Mouse (Mus musculus): Measurements from ENCODE around the gene Qsox1. TPM values are rescaled to one million over a fixed set of nuclear protein-coding genes. Genes with fewer than 3 reads are reported as not detected.

Gene Qsox1
- polyA plus RNA-seq, 1 experiment: 70.3 TPM

DNA sequence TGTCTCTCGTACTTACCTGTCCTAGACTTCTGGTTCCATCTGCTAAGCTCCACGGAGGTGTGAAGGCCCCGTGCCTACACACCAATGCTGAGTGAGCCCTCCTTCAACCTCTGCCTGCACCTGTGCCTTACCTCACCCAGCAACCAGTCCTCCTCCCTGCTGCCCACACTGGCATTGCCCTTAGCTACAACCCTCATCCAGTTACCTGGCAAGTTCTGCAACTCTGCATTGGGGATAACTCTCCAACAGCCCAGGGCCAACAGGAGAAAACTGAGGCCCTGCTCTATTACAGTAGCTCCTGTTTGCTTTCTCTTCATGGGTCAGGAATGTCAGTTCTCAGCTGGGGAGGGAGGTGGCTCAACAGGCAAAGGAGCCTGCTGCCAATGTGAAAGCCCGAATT lies 14.7 kb downstream of the Qsox1 start:
- Histone ChIP-seq H3ac (ENCODE audit: control insufficient read depth, insufficient read length, low read depth) (no peak overlapping the region), H3K36me3 (ENCODE audit: control insufficient read depth, insufficient read depth) (no peaks in the 10 kb centered on the region), H3K4me3 (ENCODE audit: insufficient read depth, poor library complexity, severe bottlenecking) (no peak overlapping the region), H3K79me3 (ENCODE audit: low read depth) (no peaks in the 10 kb centered on the region), H3K27me3 (ENCODE audit: control insufficient read depth, insufficient read depth, insufficient read length) (no peaks in the 10 kb centered on the region), H3K79me2 (ENCODE audit: control insufficient read depth, insufficient read depth) (no peaks in the 10 kb centered on the region)
- TF ChIP-seq FOSL1 (IDR thresholded peaks at IDR 0.05; ENCODE audit: insufficient read depth, low read length, poor library complexity, severe bottlenecking) (no peak), MYOG (IDR thresholded peaks at IDR 0.05; ENCODE audit: control insufficient read depth, extremely low read depth, insufficient read length) (no peak), CTCF (IDR thresholded peaks at IDR 0.05; ENCODE audit: control insufficient read depth, insufficient read depth, insufficient read length) (no peak), CEBPB (IDR thresholded peaks at IDR 0.05; ENCODE audit: low read depth) (no peak), MAX (IDR thresholded peaks at IDR 0.05) (no peak), MYOD1 (IDR thresholded peaks at IDR 0.05; ENCODE audit: control insufficient read depth, insufficient read length, low read depth) (no peak), USF1 (IDR thresholded peaks at IDR 0.05; ENCODE audit: low read depth) (no peak)

GRCm38 (mm10) chr1:155797425-155797824 lies 15.3 kb downstream of the Qsox1 start:
- no peaks in the 10 kb centered on the region for H3K79me2 ChIP-seq (ENCODE audit: control insufficient read depth, insufficient read depth)
- H3K27me3 ChIP-seq (ENCODE audit: control insufficient read depth, insufficient read depth, insufficient read length): no peaks in the 10 kb centered on the region
- no peak overlapping the region for H3K4me3 ChIP-seq (ENCODE audit: insufficient read depth, poor library complexity, severe bottlenecking)
- no peaks in the 10 kb centered on the region for H3K79me3 ChIP-seq (ENCODE audit: low read depth)
- no peak overlapping the region for H3ac ChIP-seq (ENCODE audit: control insufficient read depth, insufficient read length, low read depth)
- TF ChIP-seq FOSL1 (IDR thresholded peaks at IDR 0.05; ENCODE audit: insufficient read depth, low read length, poor library complexity, severe bottlenecking) (no peak), USF1 (IDR thresholded peaks at IDR 0.05; ENCODE audit: low read depth) (no peak), CTCF (IDR thresholded peaks at IDR 0.05; ENCODE audit: control insufficient read depth, insufficient read depth, insufficient read length) (no peak), CEBPB (IDR thresholded peaks at IDR 0.05; ENCODE audit: low read depth) (no peak), MYOD1 (IDR thresholded peaks at IDR 0.05; ENCODE audit: control insufficient read depth, insufficient read length, low read depth) (no peak), MAX (IDR thresholded peaks at IDR 0.05) (no peak), MYOG (IDR thresholded peaks at IDR 0.05; ENCODE audit: control insufficient read depth, extremely low read depth, insufficient read length) (no peak)
- H3K36me3 ChIP-seq (ENCODE audit: control insufficient read depth, insufficient read depth): peaks cover 1% of the 10 kb centered on the region

DNA sequence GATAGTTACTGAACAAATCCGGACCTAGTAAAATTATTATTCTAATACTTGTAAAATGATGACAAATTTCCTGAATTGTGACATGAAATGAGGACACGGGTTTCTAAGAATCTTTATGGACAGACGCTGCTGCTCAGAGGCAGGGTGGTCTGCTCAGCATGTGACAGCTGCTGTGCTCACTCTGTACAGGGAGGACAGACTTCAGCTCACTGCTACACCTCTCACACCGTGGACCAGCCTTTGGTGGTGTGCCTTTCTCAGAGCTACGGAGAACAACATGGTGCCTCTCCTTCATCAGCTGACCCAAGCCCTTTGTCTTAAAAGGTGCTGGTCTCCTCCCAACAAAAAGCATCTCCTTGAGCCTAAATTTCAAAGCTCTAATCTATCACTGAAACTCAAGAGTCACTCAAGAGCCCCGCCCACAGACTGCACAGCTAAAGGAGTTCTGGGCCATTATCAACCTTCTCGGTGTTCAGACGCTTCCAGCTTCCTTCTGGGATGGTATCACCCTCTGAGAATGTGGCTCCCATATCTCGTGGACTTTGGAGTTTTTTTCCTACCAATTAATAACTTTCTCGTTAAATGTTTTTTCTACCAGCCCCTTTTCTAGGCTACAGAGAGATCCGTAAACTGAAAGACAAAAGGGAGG lies 15.8 kb downstream of the Qsox1 start:
- TF ChIP-seq MYOG (IDR thresholded peaks at IDR 0.05; ENCODE audit: control insufficient read depth, extremely low read depth, insufficient read length) (no peak), CTCF (IDR thresholded peaks at IDR 0.05; ENCODE audit: control insufficient read depth, insufficient read depth, insufficient read length) (no peak), CEBPB (IDR thresholded peaks at IDR 0.05; ENCODE audit: low read depth) (no peak), MYOD1 (IDR thresholded peaks at IDR 0.05; ENCODE audit: control insufficient read depth, insufficient read length, low read depth) (no peak), MAX (IDR thresholded peaks at IDR 0.05) (no peak), FOSL1 (IDR thresholded peaks at IDR 0.05; ENCODE audit: insufficient read depth, low read length, poor library complexity, severe bottlenecking) (no peak), USF1 (IDR thresholded peaks at IDR 0.05; ENCODE audit: low read depth) (no peak)
- no peaks in the 10 kb centered on the region for H3K27me3 ChIP-seq (ENCODE audit: control insufficient read depth, insufficient read depth, insufficient read length)
- H3ac ChIP-seq (ENCODE audit: control insufficient read depth, insufficient read length, low read depth): no peak overlapping the region
- no peaks in the 10 kb centered on the region for H3K79me2 ChIP-seq (ENCODE audit: control insufficient read depth, insufficient read depth)
- H3K4me3 ChIP-seq (ENCODE audit: insufficient read depth, poor library complexity, severe bottlenecking): no peak overlapping the region
- no peaks in the 10 kb centered on the region for H3K79me3 ChIP-seq (ENCODE audit: low read depth)
- H3K36me3 ChIP-seq (ENCODE audit: control insufficient read depth, insufficient read depth): peaks cover 5% of the 10 kb centered on the region

- Histone ChIP-seq H3K79me2 (ENCODE audit: control insufficient read depth, insufficient read depth) (no peaks in the 10 kb centered on the region), H3K4me3 (ENCODE audit: insufficient read depth, poor library complexity, severe bottlenecking) (no peak overlapping the region), H3K36me3 (ENCODE audit: control insufficient read depth, insufficient read depth) (peaks cover 5% of the 10 kb centered on the region), H3K79me3 (ENCODE audit: low read depth) (no peaks in the 10 kb centered on the region), H3K27me3 (ENCODE audit: control insufficient read depth, insufficient read depth, insufficient read length) (no peaks in the 10 kb centered on the region), H3ac (ENCODE audit: control insufficient read depth, insufficient read length, low read depth) (no peak overlapping the region)
- TF ChIP-seq CEBPB (IDR thresholded peaks at IDR 0.05; ENCODE audit: low read depth): no peak
- no peak for TF ChIP-seq FOSL1 (IDR thresholded peaks at IDR 0.05; ENCODE audit: insufficient read depth, low read length, poor library complexity, severe bottlenecking)
- no peak for TF ChIP-seq CTCF (IDR thresholded peaks at IDR 0.05; ENCODE audit: control insufficient read depth, insufficient read depth, insufficient read length)
- TF ChIP-seq MYOD1 (IDR thresholded peaks at IDR 0.05; ENCODE audit: control insufficient read depth, insufficient read length, low read depth): no peak
- TF ChIP-seq MYOG (IDR thresholded peaks at IDR 0.05; ENCODE audit: control insufficient read depth, extremely low read depth, insufficient read length): no peak
- no peak for TF ChIP-seq MAX (IDR thresholded peaks at IDR 0.05)
- no peak for TF ChIP-seq USF1 (IDR thresholded peaks at IDR 0.05; ENCODE audit: low read depth)
Observed at GRCm38 (mm10) chr1:155795791-155796233, 16.9 kb downstream of the Qsox1 start.

- TF ChIP-seq FOSL1 (IDR thresholded peaks at IDR 0.05; ENCODE audit: insufficient read depth, low read length, poor library complexity, severe bottlenecking) (no peak), CEBPB (IDR thresholded peaks at IDR 0.05; ENCODE audit: low read depth) (no peak), USF1 (IDR thresholded peaks at IDR 0.05; ENCODE audit: low read depth) (no peak)
- Histone ChIP-seq H3K36me3 (ENCODE audit: control insufficient read depth, insufficient read depth) (peaks cover 5% of the 10 kb centered on the region), H3K4me3 (ENCODE audit: insufficient read depth, poor library complexity, severe bottlenecking) (no peak overlapping the region), H3K27me3 (ENCODE audit: control insufficient read depth, insufficient read depth, insufficient read length) (no peaks in the 10 kb centered on the region), H3K79me2 (ENCODE audit: control insufficient read depth, insufficient read depth) (no peaks in the 10 kb centered on the region), H3K79me3 (ENCODE audit: low read depth) (no peaks in the 10 kb centered on the region), H3ac (ENCODE audit: control insufficient read depth, insufficient read length, low read depth) (no peak overlapping the region)
Observed at GRCm38 (mm10) chr1:155794855-155795254, 17.8 kb downstream of the Qsox1 start.

DNA sequence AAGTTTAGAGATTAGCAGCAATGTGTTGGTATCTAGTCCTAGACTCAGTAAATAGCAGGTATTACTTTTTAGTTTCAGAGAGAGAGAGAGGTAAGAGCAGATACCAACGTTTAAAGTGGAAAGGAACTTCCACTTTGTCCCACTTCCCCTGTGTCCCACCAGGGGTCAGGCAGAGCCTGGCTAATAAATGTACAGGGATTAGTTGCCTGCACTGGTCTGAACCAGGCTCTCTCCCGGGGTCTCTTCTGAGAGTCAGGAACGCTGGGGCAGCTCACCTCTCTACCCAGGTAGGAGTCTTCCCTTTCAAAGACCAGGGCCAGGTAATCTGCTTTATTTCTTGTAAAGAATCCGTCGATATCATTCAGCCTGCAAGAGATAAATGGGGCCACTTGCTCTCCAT lies 20.8 kb downstream of the Qsox1 start:
- no peaks in the 10 kb centered on the region for H3K79me3 ChIP-seq (ENCODE audit: low read depth)
- H3K36me3 ChIP-seq (ENCODE audit: control insufficient read depth, insufficient read depth): peaks cover 20% of the 10 kb centered on the region
- no peak overlapping the region for H3K4me3 ChIP-seq (ENCODE audit: insufficient read depth, poor library complexity, severe bottlenecking)
- H3ac ChIP-seq (ENCODE audit: control insufficient read depth, insufficient read length, low read depth): no peak overlapping the region
- no peaks in the 10 kb centered on the region for H3K79me2 ChIP-seq (ENCODE audit: control insufficient read depth, insufficient read depth)
- no peaks in the 10 kb centered on the region for H3K27me3 ChIP-seq (ENCODE audit: control insufficient read depth, insufficient read depth, insufficient read length)
- TF ChIP-seq MAX (IDR thresholded peaks at IDR 0.05) (no peak), CTCF (IDR thresholded peaks at IDR 0.05; ENCODE audit: control insufficient read depth, insufficient read depth, insufficient read length) (no peak)
